Mouse (Mus musculus): ENCODE results near the gene Tmem63c. TPM values are rescaled to one million over a fixed set of nuclear protein-coding genes. Genes with fewer than 3 reads are reported as not detected.

Tmem63c gene
- polyA plus RNA-seq (2015; fragmentation: Nextera tagmentation; extraction: Ambion mirVana) = not detected in 2 replicates

GRCm38 (mm10) chr12:87021040-87021439 lies at the start of gene Tmem63c:
Gene Tmem63c, plus strand, starts transcription at chr12:87021340.
- WGBS (ENCODE audit: insufficient replicate concordance) = 46% methylated on average over 6 of the region's 6 CpGs
- Histone ChIP-seq H3K4me1 (replicated peaks) (no peaks in the 10 kb centered on the region; the same call in 1 of the 2 replicates), H3K4me2 (no peak within 1 kb of the TSS), H3K27me3 (peaks cover 21% of the 10 kb centered on the region), H3K9ac (no peak within 1 kb of the TSS), H3K4me3 (replicated peaks) (no peak within 1 kb of the TSS), H3K36me3 (replicated peaks) (no peaks in the 10 kb centered on the region), H3K9me3 (replicated peaks) (no peaks in the 10 kb centered on the region), H3K27ac (replicated peaks) (no peak within 1 kb of the TSS)
- ATAC-seq (ENCODE audit: insufficient read depth) = no peak

- no peaks in the 10 kb centered on the region for H3K36me3 ChIP-seq (replicated peaks)
- no peak for ATAC-seq (ENCODE audit: insufficient read depth)
- no peak overlapping the region for H3K4me3 ChIP-seq (replicated peaks)
- H3K4me1 ChIP-seq (replicated peaks) = peaks cover 36% of the 10 kb centered on the region
- no peak overlapping the region for H3K4me2 ChIP-seq
- peaks cover 15% of the 10 kb centered on the region for H3K27me3 ChIP-seq
- H3K9ac ChIP-seq = no peak overlapping the region
- WGBS (ENCODE audit: insufficient replicate concordance) = 43% methylated on average over 7 of the region's 7 CpGs
- no peak overlapping the region for H3K27ac ChIP-seq (replicated peaks)
- H3K9me3 ChIP-seq (replicated peaks) = no peaks in the 10 kb centered on the region
Observed at GRCm38 (mm10) chr12:86973216-86973615, 47.9 kb upstream of the Tmem63c start.

- H3K4me3 ChIP-seq (replicated peaks) = no peak overlapping the region
- ATAC-seq (ENCODE audit: insufficient read depth) = no peak
- H3K27me3 ChIP-seq = peaks cover 20% of the 10 kb centered on the region
- 55% methylated on average over 8 of the region's 8 CpGs for WGBS (ENCODE audit: insufficient replicate concordance)
- H3K9me3 ChIP-seq (replicated peaks) = no peaks in the 10 kb centered on the region
- H3K9ac ChIP-seq = no peak overlapping the region
- H3K36me3 ChIP-seq (replicated peaks) = no peaks in the 10 kb centered on the region
- no peak overlapping the region for H3K27ac ChIP-seq (replicated peaks)
- H3K4me1 ChIP-seq (replicated peaks) = peaks cover 31% of the 10 kb centered on the region
- no peak overlapping the region for H3K4me2 ChIP-seq
Observed at GRCm38 (mm10) chr12:86973706-86974105, 47.4 kb upstream of the Tmem63c start.

GRCm38 (mm10) chr12:86974387-86975288 lies 46.5 kb upstream of the Tmem63c start:
- Histone ChIP-seq H3K4me2 (peak overlapping the region; percentile 69), H3K4me1 (replicated peaks) (peaks cover 23% of the 10 kb centered on the region), H3K4me3 (replicated peaks) (peak overlapping the region; percentile 35), H3K9me3 (replicated peaks) (no peaks in the 10 kb centered on the region), H3K9ac (no peak overlapping the region; the same call in 1 of the 2 replicates), H3K27ac (replicated peaks) (no peak overlapping the region), H3K27me3 (peaks cover 25% of the 10 kb centered on the region), H3K36me3 (replicated peaks) (no peaks in the 10 kb centered on the region)
- ATAC-seq (ENCODE audit: insufficient read depth) = peak; percentile 51
- WGBS (ENCODE audit: insufficient replicate concordance) = 13% methylated on average over 40 of the region's 40 CpGs

- no peak overlapping the region for H3K4me2 ChIP-seq
- no peak overlapping the region for H3K27ac ChIP-seq (replicated peaks)
- no peak for ATAC-seq (ENCODE audit: insufficient read depth)
- 33% methylated on average over 10 of the region's 10 CpGs for whole genome bisulfite sequencing (ENCODE audit: insufficient replicate concordance)
- no peaks in the 10 kb centered on the region for H3K36me3 ChIP-seq (replicated peaks)
- H3K4me3 ChIP-seq (replicated peaks) = no peak overlapping the region
- no peaks in the 10 kb centered on the region for H3K9me3 ChIP-seq (replicated peaks)
- no peak overlapping the region for H3K9ac ChIP-seq
- peaks cover 19% of the 10 kb centered on the region for H3K4me1 ChIP-seq (replicated peaks)
- H3K27me3 ChIP-seq = peaks cover 37% of the 10 kb centered on the region
Observed at GRCm38 (mm10) chr12:86975761-86976160, 45.4 kb upstream of the Tmem63c start.

GRCm38 (mm10) chr12:86976511-86977168 lies 44.5 kb upstream of the Tmem63c start:
- H3K9me3 ChIP-seq (replicated peaks) = no peaks in the 10 kb centered on the region
- no peak overlapping the region for H3K4me3 ChIP-seq (replicated peaks)
- H3K27ac ChIP-seq (replicated peaks) = no peak overlapping the region
- no peak for ATAC-seq (ENCODE audit: insufficient read depth)
- H3K4me2 ChIP-seq = no peak overlapping the region
- WGBS (ENCODE audit: insufficient replicate concordance) = 40% methylated on average over 6 of the region's 6 CpGs
- H3K9ac ChIP-seq = no peak overlapping the region
- peaks cover 19% of the 10 kb centered on the region for H3K4me1 ChIP-seq (replicated peaks)
- H3K27me3 ChIP-seq = peaks cover 45% of the 10 kb centered on the region
- no peaks in the 10 kb centered on the region for H3K36me3 ChIP-seq (replicated peaks)

GRCm38 (mm10) chr12:86977833-86978232 lies 43.3 kb upstream of the Tmem63c start:
- Histone ChIP-seq H3K9ac (no peak overlapping the region), H3K27ac (replicated peaks) (no peak overlapping the region), H3K27me3 (peaks cover 57% of the 10 kb centered on the region), H3K9me3 (replicated peaks) (no peaks in the 10 kb centered on the region), H3K4me1 (replicated peaks) (peaks cover 17% of the 10 kb centered on the region), H3K4me2 (no peak overlapping the region), H3K4me3 (replicated peaks) (no peak overlapping the region), H3K36me3 (replicated peaks) (no peaks in the 10 kb centered on the region)
- WGBS (ENCODE audit: insufficient replicate concordance) = 21% methylated on average over 15 of the region's 15 CpGs
- ATAC-seq (ENCODE audit: insufficient read depth) = no peak

GRCm38 (mm10) chr12:86981180-86981579 lies 40.0 kb upstream of the Tmem63c start:
- H3K9me3 ChIP-seq (replicated peaks) = no peaks in the 10 kb centered on the region
- no peak overlapping the region for H3K4me2 ChIP-seq
- H3K36me3 ChIP-seq (replicated peaks) = no peaks in the 10 kb centered on the region
- peaks cover 89% of the 10 kb centered on the region for H3K27me3 ChIP-seq
- H3K4me3 ChIP-seq (replicated peaks) = no peak overlapping the region
- WGBS (ENCODE audit: insufficient replicate concordance) = 26% methylated on average over 9 of the region's 9 CpGs
- no peak overlapping the region for H3K27ac ChIP-seq (replicated peaks)
- ATAC-seq (ENCODE audit: insufficient read depth) = no peak
- H3K9ac ChIP-seq = no peak overlapping the region
- H3K4me1 ChIP-seq (replicated peaks) = no peaks in the 10 kb centered on the region

GRCm38 (mm10) chr12:86983470-86984193 lies 37.5 kb upstream of the Tmem63c start:
- H3K27ac ChIP-seq (replicated peaks) = no peak overlapping the region
- H3K9me3 ChIP-seq (replicated peaks) = no peaks in the 10 kb centered on the region
- peaks cover 94% of the 10 kb centered on the region for H3K27me3 ChIP-seq
- no peak overlapping the region for H3K4me2 ChIP-seq
- H3K36me3 ChIP-seq (replicated peaks) = no peaks in the 10 kb centered on the region
- ATAC-seq (ENCODE audit: insufficient read depth) = no peak
- no peak overlapping the region for H3K9ac ChIP-seq
- 3% methylated on average over 28 of the region's 28 CpGs for WGBS (ENCODE audit: insufficient replicate concordance)
- no peaks in the 10 kb centered on the region for H3K4me1 ChIP-seq (replicated peaks)
- H3K4me3 ChIP-seq (replicated peaks) = no peak overlapping the region

GRCm38 (mm10) chr12:86984194-86984555 lies 37.0 kb upstream of the Tmem63c start:
- H3K9me3 ChIP-seq (replicated peaks) = no peaks in the 10 kb centered on the region
- no peak overlapping the region for H3K9ac ChIP-seq
- no peak overlapping the region for H3K4me3 ChIP-seq (replicated peaks)
- H3K27ac ChIP-seq (replicated peaks) = no peak overlapping the region
- no peaks in the 10 kb centered on the region for H3K36me3 ChIP-seq (replicated peaks)
- peaks cover 94% of the 10 kb centered on the region for H3K27me3 ChIP-seq
- H3K4me1 ChIP-seq (replicated peaks) = no peaks in the 10 kb centered on the region
- no peak for ATAC-seq (ENCODE audit: insufficient read depth)
- WGBS (ENCODE audit: insufficient replicate concordance) = 9% methylated on average over 6 of the region's 6 CpGs
- H3K4me2 ChIP-seq = no peak overlapping the region

- H3K4me3 ChIP-seq (replicated peaks) = no peak overlapping the region
- no peak overlapping the region for H3K4me2 ChIP-seq
- no peak for ATAC-seq (ENCODE audit: insufficient read depth)
- H3K9me3 ChIP-seq (replicated peaks) = no peaks in the 10 kb centered on the region
- WGBS (ENCODE audit: insufficient replicate concordance) = 42% methylated on average over 4 of the region's 4 CpGs
- peaks cover 98% of the 10 kb centered on the region for H3K27me3 ChIP-seq
- H3K9ac ChIP-seq = no peak overlapping the region
- H3K4me1 ChIP-seq (replicated peaks) = no peaks in the 10 kb centered on the region
- H3K27ac ChIP-seq (replicated peaks) = no peak overlapping the region
- H3K36me3 ChIP-seq (replicated peaks) = no peaks in the 10 kb centered on the region
Observed at GRCm38 (mm10) chr12:86986562-86986961, 34.6 kb upstream of the Tmem63c start.
